Mouse (Mus musculus): ENCODE results near the gene Dock1.

- TF ChIP-seq POLR2A (IDR thresholded peaks at IDR 0.05; ENCODE audit: low read depth, low read length) (no peak), CTCF (IDR thresholded peaks at IDR 0.05; ENCODE audit: extremely low read depth, insufficient read depth, insufficient read length, insufficient replicate concordance) (no peak)
Observed at GRCm38 (mm10) chr7:134747059-134747458, 76.6 kb downstream of the Dock1 start.

Data from spleen, adult 2 months (tissue).